Mouse (Mus musculus) G1E (cell line): ENCODE data around the gene Creb3. TPM values are rescaled to one million over a fixed set of nuclear protein-coding genes. Genes with fewer than 3 reads are reported as not detected.

Experiments used
- ATAC-seq: 2 replicates; pipeline ENCODE4 v1.8.0; 2016; ENCODE audit warnings: mild to moderate bottlenecking; ENCODE audit not compliant: insufficient number of reproducible peaks, poor library complexity, low FRiP score, severe bottlenecking; ENCODE audit errors: extremely low read depth
- DNase-seq: peaks from one replicate; pipeline ENCODE4 v3.0.0; 2012; ENCODE audit warnings: low spot score
- H3K27me3 ChIP-seq: 2 replicates; pipeline ENCODE4 v1.6.1; 2012; ENCODE audit warnings: mild to moderate bottlenecking, low read length, inconsistent platforms; ENCODE audit not compliant: insufficient read depth
- H3K36me3 ChIP-seq: replicated peaks from 2 replicates; pipeline ENCODE3; 2012; ENCODE audit warnings: mild to moderate bottlenecking, inconsistent platforms
- H3K4me1 ChIP-seq: 2 replicates; pipeline ENCODE4 v1.6.1; 2012; ENCODE audit warnings: low read depth, low read length, inconsistent platforms, mixed read lengths; ENCODE audit not compliant: insufficient read depth
- H3K4me3 ChIP-seq: 2 replicates; pipeline ENCODE4 v1.5.1; 2012; ENCODE audit warnings: low read depth, mild to moderate bottlenecking, inconsistent platforms, low read length, moderate library complexity, mixed read lengths
- H3K9me3 ChIP-seq: replicated peaks from 2 replicates; pipeline ENCODE4 v1.6.1; 2012; ENCODE audit warnings: inconsistent platforms
- CTCF ChIP-seq: IDR thresholded peaks from 2 replicates; pipeline ENCODE4 v1.5.1; 2012; ENCODE audit warnings: low read depth, low read length, inconsistent platforms, mixed read lengths
- GATA1 ChIP-seq: IDR thresholded peaks from 2 replicates; pipeline ENCODE4 v1.6.1; 2012; ENCODE audit warnings: borderline replicate concordance, low read length, inconsistent platforms, mixed read lengths
- GATA2 ChIP-seq: IDR thresholded peaks from 2 replicates; pipeline ENCODE4 v1.6.1; 2012; ENCODE audit warnings: low read depth, low read length, inconsistent platforms, borderline replicate concordance
- POLR2AphosphoS5 ChIP-seq: IDR thresholded peaks from 2 replicates; pipeline ENCODE4 v1.6.1; 2012; ENCODE audit warnings: low read depth, low read length, inconsistent platforms; ENCODE audit not compliant: insufficient replicate concordance
- TAL1 ChIP-seq: conservative IDR thresholded peaks from 2 replicates; pipeline ENCODE4 v1.6.1; 2012; ENCODE audit warnings: low read depth, low read length, inconsistent platforms, mixed read lengths
- polyA plus RNA-seq: library from polyadenylated mRNA; stranded (reverse); fragments of >175 nt; gene quantifications from 2 replicates; pipeline ENCODE4 v1.2.3, GENCODE M21; 2012
- total RNA-seq, 2 experiments: library from RNA; stranded (forward) in 1 of 2; stranded (reverse) in 1 of 2; fragments of 200-1000 nt in 1 of 2; fragments of >200 nt in 1 of 2; fragmentation: Nextera tagmentation in 1 of 2; gene quantifications; 2 replicates each; pipeline ENCODE4 v1.2.3; 2014 to 2017

Creb3 gene
- total and polyA plus RNA-seq, 3 experiments: 1.9 to 60.0 (median 9.4) TPM

DNA sequence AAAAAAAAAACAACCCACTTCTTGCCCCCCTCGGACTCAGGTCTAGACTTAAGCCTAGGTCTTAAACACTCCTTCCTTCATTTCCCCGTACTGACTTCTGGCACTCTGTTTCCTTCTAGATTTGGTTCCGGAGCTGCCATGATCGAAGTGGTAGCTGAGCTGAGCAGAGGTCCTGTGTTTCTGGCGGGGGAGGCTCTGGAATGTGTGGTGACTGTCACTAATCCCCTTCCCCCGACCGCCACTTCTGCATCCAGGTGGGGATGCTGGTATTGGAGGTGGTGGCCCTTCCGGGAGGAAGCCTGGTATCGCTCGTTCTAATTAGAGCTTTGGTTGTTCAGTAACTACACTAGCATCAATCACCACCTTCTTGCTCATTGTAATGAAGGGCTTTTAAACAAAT is 17.1 kb downstream of the Creb3 start:
- Histone ChIP-seq H3K4me3 (peak overlapping the region; percentile 77), H3K4me1 (peaks cover 70% of the 10 kb centered on the region), H3K27me3 (no peaks in the 10 kb centered on the region), H3K36me3 (peaks cover 71% of the 10 kb centered on the region), H3K9me3 (no peaks in the 10 kb centered on the region)
- TF ChIP-seq POLR2AphosphoS5: no peak
- no peak for TF ChIP-seq TAL1
- no peak for TF ChIP-seq GATA1
- no peak for TF ChIP-seq CTCF
- no peak for TF ChIP-seq GATA2
- DNase-seq: no peak
- no peak for ATAC-seq

GRCm38 (mm10) chr4:43579731-43580130 is 17.6 kb downstream of the Creb3 start:
- no peak for TF ChIP-seq GATA2
- TF ChIP-seq CTCF: no peak
- no peak for TF ChIP-seq GATA1
- no peak for TF ChIP-seq POLR2AphosphoS5
- TF ChIP-seq TAL1: no peak
- Histone ChIP-seq H3K27me3 (no peaks in the 10 kb centered on the region), H3K36me3 (peaks cover 71% of the 10 kb centered on the region), H3K4me1 (peaks cover 69% of the 10 kb centered on the region), H3K4me3 (peak overlapping the region; percentile 77), H3K9me3 (no peaks in the 10 kb centered on the region)
- ATAC-seq (no peak), DNase-seq (no peak)

GRCm38 (mm10) chr4:43580721-43581120 is 18.6 kb downstream of the Creb3 start:
- Histone ChIP-seq H3K36me3 (peaks cover 70% of the 10 kb centered on the region), H3K27me3 (no peaks in the 10 kb centered on the region), H3K4me1 (peaks cover 62% of the 10 kb centered on the region), H3K4me3 (no peak overlapping the region), H3K9me3 (no peaks in the 10 kb centered on the region)
- no peak for ATAC-seq
- TF ChIP-seq GATA2 (no peak), TAL1 (no peak), CTCF (no peak), GATA1 (no peak), POLR2AphosphoS5 (no peak)
- no peak for DNase-seq

DNA sequence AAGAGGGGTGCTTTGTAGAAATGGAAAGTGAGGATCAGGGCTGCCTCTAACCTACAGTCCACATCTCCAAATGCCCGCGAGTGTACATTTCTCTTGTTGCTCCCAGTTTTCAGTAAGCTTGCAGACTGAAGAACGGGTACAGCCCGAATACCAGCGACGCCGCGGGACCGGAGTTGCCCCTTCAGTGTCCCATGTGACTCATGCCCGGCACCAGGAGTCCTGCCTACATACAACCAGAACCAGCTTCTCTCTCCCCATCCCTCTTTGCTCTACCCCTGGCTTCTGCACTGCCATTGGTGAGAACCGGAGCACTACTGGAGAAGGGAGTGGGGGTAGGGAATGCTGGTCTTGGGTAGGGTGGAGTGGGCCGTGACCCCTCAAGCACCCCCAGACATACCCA is 19.2 kb downstream of the Creb3 start:
- no peak overlapping the region for H3K4me3 ChIP-seq
- H3K27me3 ChIP-seq: no peaks in the 10 kb centered on the region
- no peaks in the 10 kb centered on the region for H3K9me3 ChIP-seq
- ATAC-seq: no peak
- no peak for DNase-seq
- H3K4me1 ChIP-seq: peaks cover 60% of the 10 kb centered on the region
- TF ChIP-seq CTCF (no peak), POLR2AphosphoS5 (no peak), TAL1 (no peak), GATA2 (no peak), GATA1 (no peak)
- peaks cover 72% of the 10 kb centered on the region for H3K36me3 ChIP-seq

DNA sequence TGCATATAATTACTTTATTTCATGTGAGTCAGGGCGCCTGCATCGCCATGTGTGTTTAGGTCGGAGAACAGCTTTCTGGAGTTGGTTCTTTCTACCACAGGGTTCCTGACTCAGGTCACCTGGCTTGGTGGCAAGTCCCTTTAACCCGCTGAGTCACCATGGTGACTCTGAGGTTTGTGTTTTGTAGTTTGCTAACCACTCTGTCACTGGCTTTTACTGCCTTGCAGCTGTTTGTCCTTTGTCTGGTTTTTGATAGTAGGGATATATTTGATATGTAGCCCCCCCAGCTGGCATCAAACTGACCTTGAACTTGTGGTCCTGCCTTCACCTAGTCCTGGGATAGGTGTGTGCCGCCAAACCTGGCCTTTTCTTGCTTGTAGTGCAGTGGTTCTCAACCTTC is 20.1 kb downstream of the Creb3 start:
- TF ChIP-seq CTCF: no peak
- no peak for TF ChIP-seq GATA2
- no peak for TF ChIP-seq POLR2AphosphoS5
- TF ChIP-seq GATA1: no peak
- TF ChIP-seq TAL1: no peak
- no peak for DNase-seq
- Histone ChIP-seq H3K4me1 (peaks cover 53% of the 10 kb centered on the region), H3K36me3 (peaks cover 75% of the 10 kb centered on the region), H3K4me3 (no peak overlapping the region), H3K9me3 (no peaks in the 10 kb centered on the region), H3K27me3 (no peaks in the 10 kb centered on the region)
- ATAC-seq: no peak

DNA sequence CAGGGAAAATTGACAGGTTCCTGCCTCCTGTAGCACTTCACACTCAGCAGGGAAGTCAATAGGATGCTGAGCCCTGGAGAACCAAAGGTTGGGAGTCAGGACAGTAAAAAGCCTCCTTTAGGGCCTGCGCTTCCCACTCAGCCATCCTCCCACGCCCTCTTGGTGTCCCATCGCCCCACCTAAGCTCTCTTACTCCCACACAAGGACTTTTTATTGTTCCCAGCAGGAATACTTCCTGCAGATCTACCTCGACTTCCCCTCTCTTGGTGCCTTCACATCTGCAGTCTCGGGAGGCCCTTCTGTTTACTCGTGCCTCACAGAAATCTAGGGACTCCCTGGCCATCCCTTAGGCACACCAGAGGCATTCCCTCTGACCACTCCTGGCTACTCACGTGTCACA is 21.3 kb downstream of the Creb3 start:
- H3K4me3 ChIP-seq: no peak overlapping the region
- H3K9me3 ChIP-seq: no peaks in the 10 kb centered on the region
- TF ChIP-seq GATA1 (no peak), GATA2 (no peak), POLR2AphosphoS5 (no peak), TAL1 (no peak), CTCF (no peak)
- H3K4me1 ChIP-seq: peaks cover 55% of the 10 kb centered on the region
- DNase-seq (no peak), ATAC-seq (no peak)
- H3K27me3 ChIP-seq: no peaks in the 10 kb centered on the region
- peaks cover 78% of the 10 kb centered on the region for H3K36me3 ChIP-seq
